Mouse (Mus musculus) C2C12 (cell line): Measurements from ENCODE around the gene Hoxd8. TPM values are rescaled to one million over a fixed set of nuclear protein-coding genes. Genes with fewer than 3 reads are reported as not detected.

Experiments
- H3K27me3 ChIP-seq: one replicate; pipeline ENCODE4 v1.6.1; 2011; ENCODE audit not compliant: control insufficient read depth, insufficient read depth, insufficient read length
- H3K36me3 ChIP-seq: one replicate; pipeline ENCODE4 v1.6.1; 2011; ENCODE audit not compliant: control insufficient read depth, insufficient read depth
- H3K4me3 ChIP-seq: one replicate; pipeline ENCODE4 v1.5.1; 2011; ENCODE audit warnings: mild to moderate bottlenecking, control low read depth; ENCODE audit not compliant: poor library complexity, insufficient read depth, severe bottlenecking
- H3K79me2 ChIP-seq: one replicate; pipeline ENCODE4 v1.6.1; 2011; ENCODE audit not compliant: control insufficient read depth, insufficient read depth
- H3K79me3 ChIP-seq: one replicate; pipeline ENCODE4 v1.6.1; 2011; ENCODE audit warnings: low read depth, control low read depth
- H3ac ChIP-seq: one replicate; pipeline ENCODE3; 2011; ENCODE audit warnings: low read depth; ENCODE audit not compliant: control insufficient read depth, insufficient read length
- CEBPB ChIP-seq: IDR thresholded peaks from one replicate; pipeline ENCODE4 v1.6.1; 2011; ENCODE audit warnings: low read depth, mild to moderate bottlenecking, control low read depth, moderate library complexity
- CTCF ChIP-seq: IDR thresholded peaks from one replicate; pipeline ENCODE4 v1.5.1; 2011; ENCODE audit not compliant: control insufficient read depth, insufficient read depth, insufficient read length
- FOSL1 ChIP-seq: IDR thresholded peaks from one replicate; pipeline ENCODE4 v1.8.0; 2011; ENCODE audit warnings: mild to moderate bottlenecking, low read length; ENCODE audit not compliant: poor library complexity, insufficient read depth, severe bottlenecking
- MAX ChIP-seq: IDR thresholded peaks from one replicate; pipeline ENCODE4 v1.6.1; 2011; ENCODE audit warnings: mild to moderate bottlenecking, control low read depth
- MYOD1 ChIP-seq: IDR thresholded peaks from one replicate; pipeline ENCODE4 v1.6.1; 2011; ENCODE audit warnings: low read depth; ENCODE audit not compliant: control insufficient read depth, insufficient read length
- MYOG ChIP-seq: IDR thresholded peaks from one replicate; pipeline ENCODE4 v1.6.1; 2011; ENCODE audit not compliant: control insufficient read depth, insufficient read length; ENCODE audit errors: extremely low read depth
- USF1 ChIP-seq: IDR thresholded peaks from one replicate; pipeline ENCODE4 v1.6.1; 2011; ENCODE audit warnings: low read depth, mild to moderate bottlenecking, control low read depth, moderate library complexity
- polyA plus RNA-seq: library from polyadenylated mRNA; unstranded; fragments of >200 nt; fragmentation: generic; extraction: Trizol; gene quantifications from one replicate; pipeline ENCODE4 v1.2.1, GENCODE M21; 2012; ENCODE audit warnings: missing spikeins

The Hoxd8 gene
- polyA plus RNA-seq, 1 experiment, result not detected

- no peak overlapping the region for H3K4me3 ChIP-seq
- TF ChIP-seq CEBPB (no peak), CTCF (no peak)
- H3K27me3 ChIP-seq, result peaks cover 82% of the 10 kb centered on the region
These were observed 30.8 kb downstream of the Hoxd8 start for GRCm38 (mm10) chr2:74734996-74735811.

GRCm38 (mm10) chr2:74735851-74736687 lies 31.7 kb downstream of the Hoxd8 start:
- TF ChIP-seq MYOD1 (no peak), USF1 (no peak), CEBPB (no peak), MAX (no peak), CTCF (no peak), MYOG (no peak), FOSL1 (no peak)
- Histone ChIP-seq H3K36me3 (no peaks in the 10 kb centered on the region), H3K4me3 (no peak overlapping the region), H3K79me2 (no peaks in the 10 kb centered on the region), H3ac (no peak overlapping the region), H3K79me3 (no peaks in the 10 kb centered on the region), H3K27me3 (peaks cover 83% of the 10 kb centered on the region)

More at GRCm38 (mm10) chr2:74734996-74735811, 30.8 kb downstream of the Hoxd8 start:
- no peaks in the 10 kb centered on the region for H3K79me3 ChIP-seq
- no peaks in the 10 kb centered on the region for H3K36me3 ChIP-seq
- H3K79me2 ChIP-seq, result no peaks in the 10 kb centered on the region
- H3ac ChIP-seq, result no peak overlapping the region

- Histone ChIP-seq H3K79me2 (no peaks in the 10 kb centered on the region), H3K79me3 (no peaks in the 10 kb centered on the region), H3K4me3 (no peak overlapping the region), H3ac (no peak overlapping the region), H3K36me3 (no peaks in the 10 kb centered on the region), H3K27me3 (peaks cover 80% of the 10 kb centered on the region)
- TF ChIP-seq MYOD1 (no peak), USF1 (no peak), MYOG (no peak), CEBPB (no peak), MAX (no peak), FOSL1 (no peak), CTCF (no peak)
These were observed 32.5 kb downstream of the Hoxd8 start for GRCm38 (mm10) chr2:74736688-74737577.

- TF ChIP-seq CTCF (no peak), MAX (no peak), CEBPB (no peak), MYOD1 (no peak), FOSL1 (no peak)
- no peaks in the 10 kb centered on the region for H3K36me3 ChIP-seq
- H3K79me3 ChIP-seq, result no peaks in the 10 kb centered on the region
- H3K4me3 ChIP-seq, result no peak overlapping the region
- H3K79me2 ChIP-seq, result no peaks in the 10 kb centered on the region
- no peak overlapping the region for H3ac ChIP-seq
- H3K27me3 ChIP-seq, result peaks cover 74% of the 10 kb centered on the region
These were observed 33.2 kb downstream of the Hoxd8 start for GRCm38 (mm10) chr2:74737578-74738070.

GRCm38 (mm10) chr2:74738623-74739475 lies 34.4 kb downstream of the Hoxd8 start:
- H3ac ChIP-seq, result no peak overlapping the region
- no peaks in the 10 kb centered on the region for H3K79me3 ChIP-seq
- no peak overlapping the region for H3K4me3 ChIP-seq
- H3K27me3 ChIP-seq, result peaks cover 64% of the 10 kb centered on the region
- TF ChIP-seq MYOG (no peak), CEBPB (no peak), CTCF (no peak), USF1 (no peak), MYOD1 (no peak), FOSL1 (no peak), MAX (no peak)
- H3K79me2 ChIP-seq, result no peaks in the 10 kb centered on the region
- no peaks in the 10 kb centered on the region for H3K36me3 ChIP-seq
